Mouse (Mus musculus) induced T-regulatory cell, adult 2 months (primary cell): ENCODE measurements around the gene Dlg1.

ENCODE experiments used
- DNase-seq: peaks from one replicate; pipeline ENCODE4 v3.0.0-alpha.2; 2012; ENCODE audit warnings: low read depth

The Dlg1 gene

GRCm38 (mm10) chr16:31905891-31906825 is 242.9 kb downstream of the Dlg1 start:
- no peak for DNase-seq

DNA sequence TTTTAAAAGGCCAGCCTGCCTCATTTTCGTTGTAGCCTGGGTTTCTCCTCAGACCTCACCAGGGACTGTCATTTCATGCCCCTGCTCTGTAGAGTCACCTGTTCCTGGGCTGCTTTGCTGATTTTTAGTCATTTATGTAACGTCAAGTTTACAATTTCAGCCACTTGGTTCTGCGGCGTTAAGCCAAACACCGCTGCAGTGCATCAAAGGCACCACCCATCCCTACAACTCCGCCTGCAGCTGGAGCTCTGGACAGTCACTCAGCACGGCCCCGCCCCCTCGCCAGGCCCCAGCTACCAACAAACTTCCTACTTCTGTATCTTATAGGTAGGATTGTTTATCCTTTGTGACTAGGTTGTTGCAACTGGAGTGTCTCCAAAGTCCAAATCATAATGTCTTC is 243.7 kb downstream of the Dlg1 start:
- DNase-seq = no peak

- no peak for DNase-seq
Measured at GRCm38 (mm10) chr16:31908959-31909358, 245.7 kb downstream of the Dlg1 start.

DNA sequence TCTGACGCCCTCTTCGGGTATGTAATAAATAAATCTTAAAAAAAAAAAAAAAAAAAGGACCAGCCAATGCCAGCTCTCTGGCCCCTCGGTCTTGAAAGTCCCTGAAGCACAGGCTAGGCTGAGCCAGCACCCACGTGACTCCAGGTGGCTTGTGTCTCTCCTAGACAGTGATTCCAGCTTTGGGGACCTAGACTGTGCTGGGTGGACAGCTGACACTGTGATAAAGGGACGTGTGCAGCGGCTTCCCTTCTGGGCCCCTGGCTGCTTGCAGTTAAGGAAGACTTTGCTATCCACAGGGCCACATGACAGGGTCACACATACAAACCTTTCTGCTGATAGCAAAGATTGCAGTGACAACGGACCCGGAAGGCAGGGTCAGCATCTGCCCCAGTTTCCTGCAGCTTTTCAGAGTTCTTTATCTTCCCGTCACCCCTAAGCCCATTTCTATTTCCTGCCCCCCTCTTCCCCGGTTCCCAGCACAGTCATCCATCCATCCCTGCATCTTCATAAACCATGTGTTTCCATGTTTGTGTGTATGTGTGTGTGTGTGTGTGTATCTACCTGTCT is 247.1 kb downstream of the Dlg1 start:
- DNase-seq = no peak

DNA sequence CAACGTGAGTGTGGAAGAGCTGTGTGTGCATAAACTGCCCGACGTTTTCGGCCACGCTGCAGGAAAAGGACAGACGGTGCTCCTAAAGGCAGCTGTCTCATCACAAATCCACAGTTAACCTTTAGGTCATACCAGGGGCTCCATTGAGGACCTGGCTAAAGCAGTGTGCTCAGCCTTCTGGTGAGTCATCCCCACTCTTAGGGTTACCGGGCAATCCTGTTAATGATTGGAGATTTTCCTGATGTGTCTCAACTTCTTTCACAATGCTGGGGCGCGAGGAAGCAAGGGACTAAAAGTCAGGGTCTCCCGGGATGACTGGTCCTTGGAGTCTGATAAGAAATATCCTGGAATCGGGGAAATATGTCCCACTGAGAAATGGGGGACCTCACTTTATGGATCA is 254.5 kb downstream of the Dlg1 start:
- no peak for DNase-seq

DNA sequence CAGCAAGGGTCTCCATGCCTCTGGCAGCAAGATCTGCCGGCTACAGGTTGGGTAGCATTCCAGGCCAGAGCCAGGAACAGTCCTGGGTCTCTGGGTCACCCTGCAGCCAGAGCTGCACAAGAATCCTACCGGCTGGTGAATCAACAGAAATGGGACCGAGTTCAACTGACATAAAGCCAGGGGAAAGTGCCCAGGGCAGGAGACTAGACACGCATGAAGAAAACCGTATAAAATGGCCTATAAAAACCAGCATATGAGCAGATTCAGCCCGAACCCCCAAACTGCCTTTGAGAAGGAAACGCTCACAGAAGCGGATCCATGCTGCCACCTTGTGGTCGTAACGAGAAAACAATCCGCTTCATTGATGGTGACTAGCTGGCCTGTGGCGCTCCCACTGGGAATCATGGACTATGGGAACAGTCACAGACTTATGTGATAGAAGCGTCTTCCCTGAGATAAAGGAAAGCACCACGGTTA is 255.0 kb downstream of the Dlg1 start:
- peak; percentile 87 for DNase-seq

DNA sequence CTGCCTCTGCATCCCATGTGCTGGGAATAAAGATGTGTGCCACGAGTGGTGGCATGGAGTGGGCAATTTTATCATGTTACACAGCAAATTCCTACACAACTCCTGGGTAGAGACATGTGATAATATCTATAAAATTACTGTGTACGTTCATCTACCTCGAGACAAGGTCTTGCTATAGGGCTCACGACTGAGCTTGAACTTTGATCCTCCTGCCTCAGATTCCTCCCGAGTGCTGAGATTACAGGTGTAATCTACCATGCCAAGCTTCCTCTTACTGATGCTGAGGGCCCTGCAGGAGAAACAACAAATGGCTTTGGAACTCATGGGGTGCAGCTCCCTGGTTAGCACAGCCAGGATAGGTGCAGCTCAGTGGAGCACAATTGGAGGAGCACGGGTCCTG is 261.1 kb downstream of the Dlg1 start:
- no peak for DNase-seq
